In genomic region chr1:192806168-192807157, GRCm38 (mm10) we compare ENCODE assay signal across 10 mouse cellular contexts. TPM values are rescaled to one million over a fixed set of nuclear protein-coding genes. Genes with fewer than 3 reads are reported as not detected.
DNase-seq lines count a peak whose midpoint lies in the region; ATAC-seq and TF ChIP-seq lines count a peak whose summit lies in the region.
"Had no signal": no experiment of that assay in that cellular context is flagged by ENCODE, and none has a peak within 500 bp of the region (broad histone marks: within the 10 kb centered on the region; RNA-seq: fewer than 3 reads in every experiment).

No protein-coding gene starts in this region.

- H3K4me1 ChIP-seq in kidney, embryonic 15.5 days = peaks cover 13% of the 10 kb centered on the region
- peaks cover 3% of the 10 kb centered on the region; the same call in 1 of the 2 replicates for H3K4me1 ChIP-seq in kidney, adult 2 months (ENCODE audit: control insufficient read depth, insufficient read depth, low read length)
- H3K4me1 ChIP-seq: megakaryocyte, embryonic 14.5 days had no signal

- DNase-seq in kidney, adult 2 months = no peak
- DNase-seq in Patski (ENCODE audit: low read depth, low spot score) = no peak
- DNase-seq in gastrocnemius, postnatal 10 days = peak; percentile 38
- peak; percentile 38 for DNase-seq in kidney, postnatal 14 days
- DNase-seq in cerebellum, adult 11 months = no peak
- DNase-seq in urinary bladder, postnatal 10 days (ENCODE audit: low spot score) = no peak
- DNase-seq: cerebellum, postnatal 36 days had no signal

- 48% methylated on average over 10 of the region's 10 CpGs for WGBS in kidney, embryonic 15.5 days
- WGBS in kidney, adult 2 months = 59% methylated on average over 10 of the region's 10 CpGs

- H3K27me3 ChIP-seq in kidney, embryonic 15.5 days = no peaks in the 10 kb centered on the region
- H3K27me3 ChIP-seq in kidney, adult 2 months (replicated peaks; ENCODE audit: control insufficient read depth, insufficient read depth, low read length) = no peaks in the 10 kb centered on the region
- H3K27me3 ChIP-seq in Patski = no peaks in the 10 kb centered on the region

- no peaks in the 10 kb centered on the region for H3K36me3 ChIP-seq in kidney, embryonic 15.5 days
- H3K36me3 ChIP-seq in kidney, adult 2 months (ENCODE audit: control insufficient read depth, insufficient read depth, low read length) = no peaks in the 10 kb centered on the region

- H3K4me3 ChIP-seq in kidney, embryonic 15.5 days (replicated peaks) = no peak overlapping the region
- no peak overlapping the region for H3K4me3 ChIP-seq in kidney, adult 2 months (ENCODE audit: insufficient read depth, low read depth, low read length)
- H3K4me3 ChIP-seq: megakaryocyte, embryonic 14.5 days had no signal

- POLR2A ChIA-PET in Patski (lab: Charles Lee) = interaction anchor here (1.4 kb wide), 1 partner anchor 12 kb away, joined by 3 read pairs; no protein-coding TSS in a partner anchor

- peak overlapping the region; percentile 76 for H3K27ac ChIP-seq in kidney, embryonic 15.5 days
- no peak overlapping the region for H3K27ac ChIP-seq in kidney, adult 2 months (ENCODE audit: insufficient read depth, low read depth, low read length)

- CTCF ChIA-PET in Patski (lab: Charles Lee) = interaction anchor here (1.3 to 1.8 kb wide), 3 partner anchors 8 to 22 kb away, joined by 3 to 5 read pairs (median 3); no protein-coding TSS in a partner anchor

- in situ Hi-C loops in Patski (cut with MboI; ENCODE audit: low pct_unique_long_range_greater_than_20kb) = no loop called here

- no peak for TF ChIP-seq POLR2A in kidney, adult 2 months (IDR thresholded peaks at IDR 0.05; ENCODE audit: low read depth, low read length)

- peak; percentile 71 for ATAC-seq in kidney, embryonic 15.5 days (replicated peaks; ENCODE audit: low FRiP score)
- peak; percentile 91 for ATAC-seq in Patski
- no peak for ATAC-seq in monocyte, adult 5-6 weeks (replicated peaks; ENCODE audit: insufficient number of reproducible peaks, low FRiP score, low TSS enrichment, poor library complexity, severe bottlenecking)

- no peak overlapping the region for H3K4me2 ChIP-seq in kidney, embryonic 15.5 days

- no peaks in the 10 kb centered on the region for H3K9me3 ChIP-seq in kidney, embryonic 15.5 days (replicated peaks)
- H3K9me3 ChIP-seq: megakaryocyte, embryonic 14.5 days had no signal

- H3K9ac ChIP-seq in kidney, embryonic 15.5 days = peak overlapping the region; percentile 17; the same call in 1 of the 2 replicates

- no peak for TF ChIP-seq CTCF in kidney, adult 2 months (conservative IDR thresholded peaks at IDR 0.05; ENCODE audit: insufficient read depth, insufficient read length, low read depth, low read length)
- no peak for TF ChIP-seq CTCF in Patski (IDR thresholded peaks at IDR 0.05)

RNA-seq across cellular contexts. Expression of gene Hhat, which starts 35.4 kb away (rescaled TPM):
- polyA plus RNA-seq in kidney, embryonic 15.5 days (2015; fragmentation: Nextera tagmentation; extraction: Ambion mirVana) = 13.7 and 15.4 TPM in 2 replicates
- polyA plus RNA-seq in kidney, adult 2 months (2012; rRNA removed) = 4.9 and 7.0 TPM in 2 replicates
- polyA plus RNA-seq in Patski (2021) = 5.2 TPM
- 1 to 10 TPM; 1.7 to 4.5 TPM for total RNA-seq in gastrocnemius, postnatal 10 days (2021)
- 0.85 to 3.6 TPM (median 1.7 TPM) in 3 replicates for total RNA-seq in monocyte, adult 5-6 weeks (2017)

RNA-seq across cellular contexts. Expression of gene Sertad4, which starts 49.1 kb away (rescaled TPM):
- polyA plus RNA-seq in kidney, embryonic 15.5 days (2015; fragmentation: Nextera tagmentation; extraction: Ambion mirVana) = 22.9 TPM in 2 replicates
- 1.6 and 2.6 TPM in 2 replicates for polyA plus RNA-seq in kidney, adult 2 months (2012; rRNA removed)
- 16.1 TPM for polyA plus RNA-seq in Patski (2021)
- total RNA-seq in gastrocnemius, postnatal 10 days (2021) = 10 to 100 TPM; 11.4 to 17.5 TPM
- total RNA-seq in monocyte, adult 5-6 weeks (2017) = not detected in 3 replicates

Comparison
In these comparisons a context has a peak if more than half of its experiments do, and no peak if none do; other contexts are left out.
1. DNase-seq: peak in gastrocnemius, postnatal 10 days (single experiment) and kidney, postnatal 14 days (single experiment); none in kidney, adult 2 months (single experiment), Patski (single experiment), cerebellum, adult 11 months (single experiment) and urinary bladder, postnatal 10 days (single experiment).